In the genomic region with DNA sequence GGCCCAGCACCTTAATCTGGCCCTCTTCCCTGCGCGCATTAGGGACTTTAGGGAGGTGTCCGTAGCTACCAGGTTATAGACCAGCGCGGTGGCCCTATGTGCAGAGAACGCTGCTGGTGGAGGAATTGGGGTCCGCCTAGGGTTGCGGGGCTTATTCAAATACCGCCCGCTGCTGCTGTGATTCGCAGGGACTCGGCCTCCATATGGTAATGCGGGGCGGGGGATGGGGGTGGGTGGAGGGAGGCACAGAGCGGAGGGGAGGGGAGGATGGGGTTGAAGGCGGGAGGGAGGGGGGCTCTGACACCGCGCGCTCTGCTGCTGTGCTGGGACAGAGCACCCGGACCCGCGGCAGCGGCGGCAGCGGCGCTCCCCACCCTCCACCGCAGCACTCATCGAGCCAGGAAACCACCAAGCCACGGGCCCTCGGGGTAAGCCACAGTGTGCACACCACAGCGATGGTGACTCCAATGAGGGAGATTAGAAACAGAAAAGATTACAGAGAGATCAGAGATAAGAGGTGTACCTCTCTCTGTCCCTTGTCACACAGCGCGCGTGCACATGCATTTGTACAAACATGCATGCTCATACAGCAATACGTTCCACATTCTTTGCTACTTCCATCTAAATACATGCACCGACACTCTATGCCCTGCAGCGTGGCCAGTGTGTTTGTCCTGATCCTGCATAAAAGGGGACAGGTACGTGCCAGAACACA, we compare ENCODE assay signal across 8 mouse cellular contexts.
DNase-seq lines count a peak whose midpoint lies in the region; ATAC-seq and TF ChIP-seq lines count a peak whose summit lies in the region.

No protein-coding gene starts in this region.

- WGBS in embryonic facial prominence, embryonic 15.5 days = 1% methylated on average over 38 of the region's 38 CpGs
- WGBS in lung, adult 2 months = 3% methylated on average over 34 of the region's 38 CpGs

- peaks cover 12% of the 10 kb centered on the region; the same call in 1 of the 2 replicates for H3K4me1 ChIP-seq in G1E (ENCODE audit: insufficient read depth, low read depth, low read length)
- peaks cover 22% of the 10 kb centered on the region for H3K4me1 ChIP-seq in embryonic facial prominence, embryonic 15.5 days
- H3K4me1 ChIP-seq in lung, adult 2 months (ENCODE audit: control insufficient read depth, insufficient read depth, low read length) = peaks cover 3% of the 10 kb centered on the region; the same call in 1 of the 2 replicates

- H3K9ac ChIP-seq in embryonic facial prominence, embryonic 15.5 days = no peak overlapping the region

- TF ChIP-seq POLR2A in lung, adult 2 months (IDR thresholded peaks at IDR 0.05; ENCODE audit: borderline replicate concordance, extremely low read depth, low read depth, low read length) = no peak

- no peak for ATAC-seq in frontal cortex, adult (ENCODE audit: low TSS enrichment)
- no peak for ATAC-seq in G1E (ENCODE audit: extremely low read depth, insufficient number of reproducible peaks, low FRiP score, poor library complexity, severe bottlenecking)
- no peak for ATAC-seq in embryonic facial prominence, embryonic 15.5 days (ENCODE audit: insufficient number of reproducible peaks, low FRiP score, low TSS enrichment, low read depth)

- H3K4me3 ChIP-seq in G1E (ENCODE audit: low read depth, low read length) = peak overlapping the region; percentile 71
- peak overlapping the region; percentile 10; the same call in 1 of the 2 replicates for H3K4me3 ChIP-seq in embryonic facial prominence, embryonic 15.5 days (replicated peaks)
- H3K4me3 ChIP-seq in lung, adult 2 months (replicated peaks; ENCODE audit: extremely low read depth, low read depth, low read length) = no peak overlapping the region

- H3K36me3 ChIP-seq in G1E (replicated peaks) = no peaks in the 10 kb centered on the region
- no peaks in the 10 kb centered on the region for H3K36me3 ChIP-seq in embryonic facial prominence, embryonic 15.5 days

- peaks cover 14% of the 10 kb centered on the region for H3K27me3 ChIP-seq in G1E (ENCODE audit: insufficient read depth, low read length)
- peaks cover 90% of the 10 kb centered on the region for H3K27me3 ChIP-seq in embryonic facial prominence, embryonic 15.5 days

- H3K4me2 ChIP-seq in embryonic facial prominence, embryonic 15.5 days (replicated peaks) = 0 out of 2 replicates have a peak overlapping the region, but pooled peaks have one; percentile 21

- no peaks in the 10 kb centered on the region for H3K9me3 ChIP-seq in G1E (replicated peaks)
- H3K9me3 ChIP-seq in embryonic facial prominence, embryonic 15.5 days (replicated peaks) = no peaks in the 10 kb centered on the region

- TF ChIP-seq CTCF in G1E (IDR thresholded peaks at IDR 0.05; ENCODE audit: low read depth, low read length) = no peak
- no peak for TF ChIP-seq CTCF in lung, adult 2 months (IDR thresholded peaks at IDR 0.05; ENCODE audit: insufficient read depth, low read length)

- H3K27ac ChIP-seq in embryonic facial prominence, embryonic 15.5 days (replicated peaks) = no peak overlapping the region

- DNase-seq in frontal cortex, postnatal 36 days (ENCODE audit: low spot score in 2 of 2) = peak; percentile 53 to 56
- no peak for DNase-seq in G1E (ENCODE audit: low spot score)
- peak; percentile 52 to 56 for DNase-seq in layer of hippocampus, postnatal 25 days (ENCODE audit: extremely low spot score in 1 of 2, low spot score in 1 of 2)
- peak; percentile 94 for DNase-seq in retina, postnatal 1 day
- DNase-seq in adrenal gland, adult 2 months = no peak
- DNase-seq in lung, adult 2 months = no peak

Comparison
In these comparisons a context has a peak if more than half of its experiments do, and no peak if none do; other contexts are left out.
1. DNase-seq: peak in frontal cortex, postnatal 36 days (2 of 2), layer of hippocampus, postnatal 25 days (2 of 2) and retina, postnatal 1 day (single experiment); none in G1E (single experiment), adrenal gland, adult 2 months (single experiment) and lung, adult 2 months (single experiment).